Mouse (Mus musculus) lung, embryonic 14.5 days (tissue): ENCODE measurements around the gene Spata2. TPM values are rescaled to one million over a fixed set of nuclear protein-coding genes. Genes with fewer than 3 reads are reported as not detected.

Experiments used
- ATAC-seq: fragments of 200-750 bp; cut with Nextera tagmentation; 2 replicates; pipeline ENCODE4 v1.8.0; 2017; ENCODE audit warnings: mild to moderate bottlenecking, moderate TSS enrichment, moderate library complexity; ENCODE audit not compliant: insufficient read depth
- DNase-seq: peaks from one replicate; pipeline ENCODE4 v3.0.0-alpha.2; 2015
- H3K27ac ChIP-seq: fragments of 300-500 bp; sonication (generic); 2 replicates; pipeline ENCODE4 v1.5.1; 2014; ENCODE audit warnings: low read depth, mild to moderate bottlenecking, moderate library complexity
- H3K27me3 ChIP-seq: fragments of 300-500 bp; sonication (generic); 2 replicates; pipeline ENCODE4 v1.6.1; 2014; ENCODE audit warnings: low read length, control low read depth; ENCODE audit not compliant: insufficient read depth
- H3K36me3 ChIP-seq: fragments of 300-500 bp; sonication (generic); 2 replicates; pipeline ENCODE4 v1.6.1; 2014; ENCODE audit warnings: control low read depth; ENCODE audit not compliant: insufficient read depth
- H3K4me1 ChIP-seq: fragments of 300-500 bp; sonication (generic); 2 replicates; pipeline ENCODE4 v1.6.1; 2014; ENCODE audit warnings: antibody characterized with exemption, control low read depth; ENCODE audit not compliant: insufficient read depth
- H3K4me2 ChIP-seq: fragments of 300-500 bp; sonication (generic); 2 replicates; pipeline ENCODE4 v1.6.1; 2014; ENCODE audit warnings: mild to moderate bottlenecking
- H3K4me3 ChIP-seq: fragments of 300-500 bp; sonication (generic); 2 replicates; pipeline ENCODE4 v1.5.1; 2014; ENCODE audit warnings: low read depth, low read length
- H3K9ac ChIP-seq: fragments of 300-500 bp; sonication (generic); 2 replicates; pipeline ENCODE4 v1.6.1; 2014
- H3K9me3 ChIP-seq: fragments of 300-500 bp; sonication (generic); 2 replicates; pipeline ENCODE4 v1.6.1; 2016; ENCODE audit warnings: low read depth, low read length, control low read depth
- CTCF ChIP-seq: IDR thresholded peaks from 2 replicates; pipeline ENCODE4 v1.5.1; 2016; ENCODE audit warnings: antibody characterized with exemption, low read depth
- WGBS: fragments of 180-500 bp; shearing (Covaris S2); extraction: QIAGEN DNeasy Blood & Tissue Kit; methylation state at CpG from one replicate; pipeline ENCODE4 v1.1.7; 2014; 5-methylcytosine and 5-hydroxymethylcytosine counted together
- polyA plus RNA-seq: library from polyadenylated mRNA; unstranded; fragments of >200 nt; fragmentation: Nextera tagmentation; extraction: Ambion mirVana; gene quantifications from 2 replicates; pipeline ENCODE4 v1.2.1, GENCODE M21; 2014

The Spata2 gene
- 15.6 and 16.4 TPM in 2 replicates for polyA plus RNA-seq

DNA sequence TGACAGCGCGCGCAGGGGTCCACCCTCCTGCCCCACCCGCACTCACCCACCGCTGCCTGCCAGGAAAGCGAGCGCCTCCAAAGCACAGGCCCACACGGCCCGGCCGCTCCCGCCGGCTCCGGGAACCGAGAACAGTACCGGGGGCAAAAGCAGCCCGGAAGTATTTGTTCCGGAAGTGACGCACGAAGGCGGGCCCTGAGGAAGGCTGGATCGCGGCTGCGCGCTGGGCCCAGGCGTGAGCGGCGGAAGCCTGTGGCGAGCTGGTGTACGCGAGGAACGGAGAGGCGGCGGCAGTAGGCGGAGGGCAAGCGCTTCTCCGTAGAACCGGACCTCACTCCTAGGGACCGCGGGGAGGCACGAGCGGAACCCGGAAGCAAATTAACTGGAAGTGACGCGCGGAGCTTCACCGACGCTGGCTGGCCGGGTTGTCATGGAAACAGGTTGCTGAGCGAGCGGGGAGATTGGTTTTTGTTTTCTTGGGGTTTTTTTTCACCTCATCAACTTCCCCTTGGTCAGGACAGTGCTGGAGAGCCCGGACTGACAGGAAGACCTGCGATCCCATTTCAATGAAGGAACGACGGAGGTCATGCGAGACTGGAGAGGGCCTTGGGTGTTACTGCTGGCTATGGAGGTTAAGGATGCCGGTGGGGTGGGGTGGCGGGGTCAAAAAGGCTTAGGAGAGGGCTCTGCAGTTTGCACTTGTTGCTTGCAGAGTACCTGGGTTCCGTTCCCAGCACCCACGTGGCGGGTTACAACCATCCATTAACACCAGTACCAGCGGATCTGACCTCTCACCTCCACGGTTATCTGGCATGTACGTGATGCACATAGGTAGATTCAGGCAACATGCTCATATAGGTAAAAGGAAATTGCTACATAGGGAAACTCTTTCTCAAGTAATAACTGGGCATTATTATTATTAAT, at the start of gene Spata2:
TSS of gene Spata2 (minus strand) at position 175 of the 924 bp plus-strand sequence.
- no peaks in the 10 kb centered on the region for H3K27me3 ChIP-seq
- H3K9ac ChIP-seq = peak within 1 kb of the TSS; percentile 91
- peaks cover 4% of the 10 kb centered on the region; the same call in 1 of the 2 replicates for H3K36me3 ChIP-seq
- H3K27ac ChIP-seq = peak within 1 kb of the TSS; percentile 97
- DNase-seq = peak; percentile 94
- no peaks in the 10 kb centered on the region for H3K9me3 ChIP-seq
- H3K4me2 ChIP-seq = peak within 1 kb of the TSS; percentile 91
- no peak for TF ChIP-seq CTCF
- WGBS = under 1% methylated on average over 63 of the region's 63 CpGs
- peak within 1 kb of the TSS; percentile 100 for H3K4me3 ChIP-seq
- peak; percentile 90 for ATAC-seq
- H3K4me1 ChIP-seq = peaks cover 7% of the 10 kb centered on the region

DNA sequence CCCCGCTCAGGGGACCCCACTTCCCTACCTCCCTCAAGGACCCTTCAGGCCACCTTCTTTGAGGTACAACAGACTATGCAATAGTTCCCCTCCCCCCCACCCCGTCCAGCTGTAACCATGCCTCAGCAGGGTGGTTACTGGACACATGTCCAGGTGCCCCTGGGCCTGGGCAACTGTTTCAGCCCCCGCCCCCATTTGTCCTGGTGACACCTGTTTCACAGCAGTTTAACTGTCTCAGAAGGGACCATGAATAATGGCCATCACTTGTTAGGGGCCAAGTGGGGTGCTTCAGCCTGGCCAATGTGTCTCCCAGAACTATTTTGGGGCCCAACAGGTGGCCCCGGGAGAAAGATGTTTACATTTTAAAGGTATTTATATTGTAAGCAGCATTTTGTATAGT, 49.7 kb upstream of the Spata2 start:
- TF ChIP-seq CTCF = no peak
- no peaks in the 10 kb centered on the region for H3K9me3 ChIP-seq
- DNase-seq (no peak), ATAC-seq (no peak)
- H3K4me3 ChIP-seq = peak overlapping the region; percentile 58
- peaks cover 2% of the 10 kb centered on the region; the same call in 1 of the 2 replicates for H3K27me3 ChIP-seq
- peak overlapping the region; percentile 98 for H3K27ac ChIP-seq
- H3K36me3 ChIP-seq = peaks cover 54% of the 10 kb centered on the region
- peak overlapping the region; percentile 67 for H3K9ac ChIP-seq
- peak overlapping the region; percentile 81 for H3K4me2 ChIP-seq
- WGBS = 34% methylated on average over 4 of the region's 4 CpGs
- peaks cover 26% of the 10 kb centered on the region for H3K4me1 ChIP-seq

DNA sequence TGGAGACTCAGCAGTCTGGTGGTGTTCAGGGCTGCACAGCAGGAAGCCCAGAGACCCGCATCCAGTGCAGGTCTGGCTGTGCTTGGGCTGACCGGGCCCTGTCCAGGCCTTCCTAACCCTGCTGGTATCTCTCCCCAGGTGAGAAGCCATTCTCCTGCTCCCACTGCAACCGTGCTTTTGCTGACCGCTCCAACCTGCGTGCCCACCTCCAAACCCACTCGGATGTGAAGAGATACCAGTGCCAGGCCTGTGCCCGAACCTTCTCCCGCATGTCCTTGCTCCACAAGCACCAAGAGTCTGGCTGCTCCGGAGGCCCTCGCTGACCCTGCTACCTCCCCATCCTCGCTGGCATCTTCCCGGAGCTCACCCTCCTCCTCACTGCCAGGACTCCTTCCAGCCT, 49.1 kb upstream of the Spata2 start:
- DNase-seq (no peak), ATAC-seq (no peak)
- Histone ChIP-seq H3K27me3 (peaks cover 8% of the 10 kb centered on the region; the same call in 1 of the 2 replicates), H3K36me3 (peaks cover 54% of the 10 kb centered on the region), H3K4me1 (peaks cover 26% of the 10 kb centered on the region), H3K4me2 (peak overlapping the region; percentile 81), H3K4me3 (peak overlapping the region; percentile 58), H3K27ac (peak overlapping the region; percentile 98), H3K9ac (peak overlapping the region; percentile 67), H3K9me3 (no peaks in the 10 kb centered on the region)
- TF ChIP-seq CTCF = no peak
- 56% methylated on average over 12 of the region's 12 CpGs for WGBS

DNA sequence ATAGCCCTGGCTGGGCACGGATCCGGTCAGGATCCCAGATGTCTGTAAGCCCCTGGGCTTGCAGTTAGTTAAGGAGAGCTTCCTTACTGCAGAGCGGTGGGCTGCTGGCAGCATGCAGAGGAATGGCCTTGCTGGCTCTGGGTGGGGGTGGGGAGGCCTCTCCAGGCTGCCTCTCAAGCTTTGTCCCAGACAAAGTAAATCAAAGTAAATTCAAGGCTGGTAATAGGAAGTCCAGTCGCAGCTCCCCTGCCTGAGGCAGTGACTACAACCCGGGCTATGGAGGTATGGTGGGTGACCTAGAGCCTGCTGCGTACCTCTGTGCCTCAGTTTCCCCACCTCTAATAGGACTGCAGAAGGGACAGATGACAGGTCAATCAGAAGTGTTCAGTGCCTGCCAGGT, 48.6 kb upstream of the Spata2 start:
- peak overlapping the region; percentile 58 for H3K4me3 ChIP-seq

DNA sequence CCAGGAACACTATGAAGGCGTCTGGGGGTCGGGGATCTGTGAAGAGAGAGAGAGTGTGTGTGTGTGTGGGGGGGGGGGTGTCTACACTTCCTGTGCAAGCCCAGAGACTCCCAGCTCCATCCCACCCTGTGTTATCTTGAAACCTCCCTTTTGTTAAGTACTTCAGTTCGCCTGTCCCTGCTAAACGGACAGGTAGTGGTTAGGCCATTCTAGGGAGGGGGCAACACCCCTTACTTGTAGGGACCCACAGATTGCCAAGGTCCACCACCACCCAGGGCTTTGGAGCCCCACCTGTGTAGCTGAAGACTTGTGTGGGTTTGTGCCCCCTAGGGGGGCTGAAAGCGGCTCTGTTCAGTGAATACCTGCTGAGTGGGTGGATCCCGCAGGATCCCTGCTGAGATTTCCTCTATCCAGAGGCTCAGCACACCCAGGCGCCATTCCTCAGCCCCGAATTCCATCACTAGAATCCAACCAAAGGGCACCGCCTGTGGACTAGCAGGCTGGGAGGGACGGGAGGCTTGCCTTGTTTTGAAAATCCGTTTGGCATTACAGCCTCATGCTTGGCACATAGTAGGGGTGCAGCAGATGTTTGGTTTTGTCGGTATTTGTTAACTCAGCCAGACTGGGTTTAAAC, 47.9 kb upstream of the Spata2 start:
- peaks cover 54% of the 10 kb centered on the region for H3K36me3 ChIP-seq
- H3K9me3 ChIP-seq = no peaks in the 10 kb centered on the region
- no peak for TF ChIP-seq CTCF
- H3K4me3 ChIP-seq = peak overlapping the region; percentile 58
- peak overlapping the region; percentile 98 for H3K27ac ChIP-seq
- 13% methylated on average over 12 of the region's 12 CpGs for WGBS
- peak overlapping the region; percentile 67 for H3K9ac ChIP-seq
- peak; percentile 49 for DNase-seq
- H3K4me1 ChIP-seq = peaks cover 23% of the 10 kb centered on the region
- H3K4me2 ChIP-seq = peak overlapping the region; percentile 81
- peaks cover 12% of the 10 kb centered on the region; the same call in 1 of the 2 replicates for H3K27me3 ChIP-seq
- no peak for ATAC-seq

More for the DNA sequence above, 48.6 kb upstream of the Spata2 start:
- Histone ChIP-seq H3K27ac (peak overlapping the region; percentile 98), H3K4me2 (peak overlapping the region; percentile 81), H3K9me3 (no peaks in the 10 kb centered on the region), H3K9ac (peak overlapping the region; percentile 67), H3K4me1 (peaks cover 24% of the 10 kb centered on the region), H3K36me3 (peaks cover 54% of the 10 kb centered on the region), H3K27me3 (peaks cover 12% of the 10 kb centered on the region; the same call in 1 of the 2 replicates)
- no peak for TF ChIP-seq CTCF
- ATAC-seq (no peak), DNase-seq (peak; percentile 53)
- WGBS = 6% methylated on average over 6 of the region's 6 CpGs

DNA sequence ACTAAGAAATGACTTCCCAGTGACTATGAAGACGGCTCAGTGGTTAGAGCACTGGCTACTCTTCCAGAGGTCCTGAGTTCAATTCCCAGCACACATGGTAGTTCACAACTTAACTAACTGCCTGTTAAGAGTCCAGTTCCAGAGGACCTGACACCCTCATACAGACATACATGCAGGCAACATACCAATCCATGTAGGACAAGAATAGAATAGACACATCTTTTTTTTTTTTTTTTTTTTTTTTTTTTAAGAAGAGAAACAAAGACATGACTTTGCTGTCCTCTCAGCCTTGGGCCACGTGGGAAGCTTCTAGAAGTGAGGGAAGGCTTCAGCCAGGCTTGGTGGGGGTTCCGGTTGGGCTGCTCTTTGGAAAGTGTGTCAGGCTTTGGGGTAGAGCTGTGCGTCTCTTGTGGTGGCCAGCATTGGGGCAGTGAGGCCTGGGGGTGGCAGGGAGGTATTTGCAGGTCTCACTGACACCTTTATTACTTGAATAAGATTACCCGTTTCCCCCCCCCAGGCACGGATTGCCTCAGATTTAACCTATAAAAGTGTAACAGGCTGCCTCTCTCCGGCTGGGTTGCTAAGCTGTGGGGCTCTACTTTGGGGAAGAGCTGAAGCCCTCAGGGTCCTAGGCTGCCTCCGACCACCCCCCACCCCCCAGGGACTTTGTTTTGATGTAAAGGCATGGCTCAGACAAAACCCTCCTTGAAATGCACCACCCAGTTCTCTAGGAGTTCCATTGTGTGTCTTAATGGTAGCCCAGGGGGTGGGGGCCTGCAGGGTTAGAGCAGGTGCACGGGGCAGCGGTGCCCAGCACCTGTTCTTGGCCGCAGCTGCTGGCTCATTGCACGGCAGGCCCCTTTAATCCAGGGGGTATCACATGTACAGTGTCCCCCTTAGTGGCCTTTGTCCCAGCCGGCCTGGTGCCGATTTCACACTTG, 47.1 kb upstream of the Spata2 start:
- Histone ChIP-seq H3K9me3 (no peaks in the 10 kb centered on the region), H3K4me2 (peak overlapping the region; percentile 81), H3K27me3 (peaks cover 12% of the 10 kb centered on the region; the same call in 1 of the 2 replicates), H3K4me1 (peaks cover 23% of the 10 kb centered on the region), H3K27ac (peak overlapping the region; percentile 98), H3K9ac (peak overlapping the region; percentile 67), H3K4me3 (peak overlapping the region; percentile 58), H3K36me3 (peaks cover 54% of the 10 kb centered on the region)
- peak; percentile 43 for DNase-seq
- WGBS = 13% methylated on average over 14 of the region's 14 CpGs
- no peak for TF ChIP-seq CTCF
- ATAC-seq = no peak
